Mouse (Mus musculus): ENCODE measurements around the gene Col23a1.

Col23a1 gene

DNA sequence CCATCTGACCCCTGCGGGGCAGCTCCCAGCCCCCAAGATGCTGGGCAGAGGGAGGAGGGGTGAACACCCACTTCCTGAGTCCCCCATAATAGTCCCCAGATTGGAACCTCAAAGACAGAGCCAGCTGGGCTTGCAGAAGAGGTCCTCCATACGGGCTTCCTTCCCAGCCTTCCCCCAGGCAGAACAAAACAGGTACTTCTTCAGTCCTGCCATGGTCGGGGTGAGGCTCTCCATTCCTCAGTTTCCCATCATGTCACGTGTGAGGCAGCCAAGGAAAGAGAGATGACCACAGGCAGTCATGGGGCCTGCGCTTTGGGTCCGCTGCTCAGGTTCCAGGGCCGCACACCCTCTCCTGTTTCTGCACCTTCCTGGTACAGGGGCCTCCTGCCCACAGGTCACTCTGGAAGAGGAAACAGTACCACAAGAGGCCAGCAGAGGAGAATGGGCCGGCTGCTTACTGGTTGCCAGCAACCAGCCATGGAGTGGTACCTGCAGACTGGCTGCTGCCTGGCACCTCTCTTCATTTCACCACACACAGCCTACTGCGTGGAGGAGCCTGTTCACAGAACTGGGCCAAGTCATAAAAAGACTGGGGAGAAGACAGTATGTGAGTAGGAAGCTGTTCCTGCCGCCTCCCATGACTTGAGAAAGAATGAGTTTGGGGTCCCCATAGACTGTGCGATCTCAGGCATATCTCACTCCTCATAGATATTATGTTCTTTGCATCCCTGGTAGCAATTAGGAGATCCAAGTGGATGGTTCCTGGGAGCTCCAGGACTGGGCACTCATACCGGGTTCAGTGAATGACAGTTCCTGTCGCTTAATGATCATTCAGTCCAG, 249.4 kb downstream of the Col23a1 start:
- in situ Hi-C loops (cut with MseI, MboI) = no loop called here

DNA sequence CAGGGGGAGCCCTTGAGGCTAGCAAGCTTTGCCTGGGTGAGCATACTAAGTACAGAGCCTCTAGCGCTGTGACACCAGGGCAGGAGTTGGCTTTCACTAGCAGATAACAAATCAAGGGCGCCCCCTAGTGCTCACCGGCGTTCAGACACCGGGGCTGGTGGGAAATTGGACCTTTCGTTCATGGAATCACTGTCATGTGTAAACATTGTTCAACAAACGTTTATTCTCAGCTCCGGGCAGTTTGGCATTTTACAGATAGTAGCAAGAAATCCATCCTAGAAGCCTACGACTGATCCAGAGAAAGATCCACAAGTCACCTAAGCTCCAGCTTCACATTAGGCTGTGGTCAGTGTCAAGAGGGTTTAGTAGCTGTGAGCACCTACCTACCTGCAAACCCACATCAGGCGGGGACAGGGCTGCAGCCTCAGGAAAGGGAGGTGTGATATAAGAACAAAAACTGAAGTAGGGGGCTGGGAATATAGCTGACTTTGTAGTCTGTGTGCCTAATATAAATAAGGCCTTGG, 250.1 kb downstream of the Col23a1 start:
- in situ Hi-C loops (cut with MseI, MboI) = no loop called here

DNA sequence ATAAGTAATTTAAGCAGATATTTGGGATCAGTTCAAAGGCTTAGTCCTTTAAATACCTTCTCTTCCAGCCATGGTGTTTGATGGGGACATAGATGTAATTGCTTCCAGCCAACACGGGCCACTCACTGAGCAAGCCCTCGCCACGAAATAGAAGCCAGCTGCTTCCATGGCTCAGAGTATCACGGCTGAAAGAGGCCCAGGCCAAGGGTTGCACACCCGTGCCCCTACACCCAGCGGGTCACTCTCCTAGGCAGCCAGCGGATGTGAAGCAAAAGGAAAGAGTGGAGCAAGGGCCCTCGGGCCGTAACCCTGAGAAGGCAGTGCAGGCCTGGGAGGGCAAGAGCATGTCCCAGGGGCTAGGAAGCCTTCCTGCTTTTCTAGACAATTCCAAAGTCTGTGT, 252.7 kb downstream of the Col23a1 start:
- in situ Hi-C loops (cut with MseI, MboI) = no loop called here

- in situ Hi-C loops (cut with MseI, MboI) = no loop called here
Observed at GRCm38 (mm10) chr11:51543487-51544050, 253.8 kb downstream of the Col23a1 start.

DNA sequence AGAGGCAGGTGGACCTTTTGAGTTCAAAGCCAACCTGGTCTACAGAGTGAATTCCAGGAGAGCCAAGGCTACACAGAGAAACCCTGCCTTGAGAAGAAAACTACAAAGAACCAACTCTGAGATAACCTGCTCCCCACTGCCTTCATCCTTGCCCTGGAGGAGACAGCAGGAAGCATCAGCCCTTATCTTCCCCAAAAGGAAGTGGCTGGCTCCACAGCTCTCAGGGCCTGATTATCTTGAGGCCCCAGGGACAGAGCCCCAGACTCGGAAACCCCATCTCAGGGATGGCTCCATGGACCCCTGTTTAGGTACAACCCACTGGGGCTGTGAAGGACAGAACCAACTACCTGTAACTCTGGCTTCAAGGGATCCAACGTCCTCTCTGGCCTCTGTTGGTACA, 254.7 kb downstream of the Col23a1 start:
- in situ Hi-C loops (cut with MseI, MboI) = no loop called here

GRCm38 (mm10) chr11:51545811-51546210, 256.1 kb downstream of the Col23a1 start:
- in situ Hi-C loops (cut with MseI, MboI) = no loop called here

- in situ Hi-C loops (cut with MseI, MboI) = no loop called here
Observed at GRCm38 (mm10) chr11:51551253-51551652, 261.5 kb downstream of the Col23a1 start.

DNA sequence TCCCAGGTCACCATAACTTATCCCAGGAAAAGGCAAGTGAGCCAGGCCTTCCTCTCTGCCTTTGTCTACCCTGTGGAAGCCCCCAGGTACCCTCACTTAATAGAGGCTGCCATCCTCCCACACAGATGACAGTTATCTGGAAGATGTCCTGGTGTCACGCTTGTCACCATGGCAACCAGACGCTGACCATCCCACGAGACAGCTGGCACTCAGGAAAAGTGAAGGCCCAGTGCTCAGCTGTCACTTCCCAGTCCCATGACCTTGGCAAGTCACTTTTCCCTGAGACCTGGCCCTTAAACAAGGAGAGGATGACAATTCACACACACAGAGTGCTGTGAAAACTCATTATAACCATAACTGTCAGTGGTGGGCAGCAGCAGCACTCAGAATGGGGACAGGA, 262.4 kb downstream of the Col23a1 start:
- in situ Hi-C loops (cut with MseI, MboI) = no loop called here

DNA sequence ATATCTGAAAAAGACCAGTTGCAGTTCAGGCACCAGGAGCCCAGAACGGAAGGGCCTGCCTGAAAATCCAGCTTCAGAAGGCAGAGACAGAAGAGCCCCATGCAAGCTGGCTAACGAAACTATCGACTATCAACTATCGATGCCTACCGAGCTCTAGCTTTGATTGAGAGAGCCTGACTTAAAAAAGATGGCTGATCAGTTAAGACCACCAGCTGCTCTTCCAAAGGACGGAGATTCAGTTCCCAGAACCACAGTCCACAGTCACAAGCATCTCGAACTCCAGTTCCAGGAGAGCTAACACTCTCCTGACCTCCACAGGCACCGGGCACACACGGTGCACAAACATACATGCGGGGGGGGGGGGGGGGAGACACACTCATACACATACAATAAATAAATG, 264.9 kb downstream of the Col23a1 start:
- in situ Hi-C loops (cut with MseI, MboI) = no loop called here

GRCm38 (mm10) chr11:51555066-51555465, 265.3 kb downstream of the Col23a1 start:
- in situ Hi-C loops (cut with MseI, MboI) = no loop called here

DNA sequence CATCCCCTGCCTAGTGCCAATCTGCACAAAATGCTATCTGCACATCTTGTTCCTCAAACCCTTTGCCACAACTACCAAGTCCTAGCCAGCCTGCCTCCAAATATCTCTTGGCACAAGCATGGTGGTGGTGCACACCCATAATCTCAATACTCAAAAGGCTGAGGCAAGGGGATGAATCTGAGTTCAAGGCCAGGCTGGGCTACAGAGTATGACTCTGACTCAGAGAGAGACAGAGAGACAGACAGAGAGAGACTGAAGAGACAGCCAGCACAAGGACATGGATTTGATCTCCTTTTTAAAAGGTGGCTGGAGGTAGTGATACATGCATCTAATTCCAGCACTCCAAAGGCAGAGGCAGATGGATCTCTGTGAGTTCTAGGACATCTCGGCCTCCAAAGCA, 273.6 kb downstream of the Col23a1 start:
- in situ Hi-C loops (cut with MseI, MboI) = no loop called here

GRCm38 (mm10) chr11:51565062-51565461, 275.3 kb downstream of the Col23a1 start:
- in situ Hi-C loops (cut with MseI, MboI) = no loop called here

- in situ Hi-C loops (cut with MseI, MboI) = no loop called here
Observed at GRCm38 (mm10) chr11:51565951-51566350, 276.2 kb downstream of the Col23a1 start.

- in situ Hi-C loops (cut with MseI, MboI) = no loop called here
Observed at GRCm38 (mm10) chr11:51568801-51569200, 279.1 kb downstream of the Col23a1 start.

DNA sequence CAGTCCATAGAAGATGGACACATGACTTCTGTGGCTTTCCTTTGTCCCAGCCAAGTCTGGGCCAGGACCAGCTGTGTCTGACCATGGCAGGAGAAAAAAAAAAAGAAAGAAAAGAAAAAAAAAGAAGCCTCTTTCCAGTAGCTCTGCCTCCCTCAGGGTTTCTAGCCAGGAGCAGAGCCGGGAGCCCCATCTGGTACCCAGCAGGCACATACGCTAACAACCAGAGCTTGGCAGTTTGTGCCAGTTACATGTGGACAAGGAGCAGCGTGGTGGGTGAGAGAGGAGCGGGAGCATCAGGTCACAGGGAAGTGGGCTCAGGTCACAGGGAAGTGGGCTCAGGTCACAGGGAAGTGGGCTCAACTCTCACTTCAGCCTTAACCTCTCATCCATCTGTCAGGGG, 286.7 kb downstream of the Col23a1 start:
- in situ Hi-C loops (cut with MseI, MboI) = no loop called here

DNA sequence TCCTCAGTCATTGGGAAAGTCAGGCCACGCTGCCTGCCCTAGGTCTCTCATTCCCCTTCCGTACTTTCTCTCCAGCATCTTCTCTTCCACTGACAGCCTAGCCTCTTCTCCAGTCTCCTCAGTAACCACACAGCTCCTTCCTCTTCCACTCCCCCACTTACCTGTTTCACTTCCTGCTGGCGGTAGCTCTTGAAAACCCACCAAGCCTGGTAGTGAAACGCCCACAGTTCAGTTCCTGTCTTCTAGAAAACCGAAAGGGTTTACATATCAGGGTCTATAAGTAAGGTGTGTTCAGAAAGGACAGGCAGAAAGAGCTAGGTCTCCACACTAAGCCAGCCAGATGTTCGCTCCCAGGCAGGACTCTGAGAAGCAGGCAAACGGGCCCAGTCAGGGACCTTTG, 287.9 kb downstream of the Col23a1 start:
- in situ Hi-C loops (cut with MseI, MboI) = no loop called here

- in situ Hi-C loops (cut with MseI, MboI) = no loop called here
Observed at GRCm38 (mm10) chr11:51579024-51579423, 289.3 kb downstream of the Col23a1 start.

DNA sequence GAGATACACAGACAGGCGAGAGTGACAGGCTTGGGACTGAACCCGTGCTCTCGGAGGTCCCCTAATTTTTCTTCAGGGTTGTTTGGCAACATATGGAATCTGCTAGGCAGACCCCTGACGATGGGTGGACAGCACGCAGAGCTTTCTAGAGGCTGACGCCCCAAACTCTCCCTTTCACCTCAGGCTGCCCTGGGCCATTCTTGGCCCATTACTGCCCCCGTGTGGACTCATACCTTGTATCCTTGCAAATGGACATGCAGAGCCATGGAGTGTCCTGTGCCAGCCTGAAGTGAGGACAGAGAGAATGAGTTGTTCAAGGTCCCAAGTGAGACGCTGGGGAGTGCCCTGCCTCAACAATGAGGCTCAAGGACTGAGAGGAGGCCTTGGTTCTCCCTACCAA, 293.0 kb downstream of the Col23a1 start:
- in situ Hi-C loops (cut with MseI, MboI) = no loop called here

GRCm38 (mm10) chr11:51584057-51584430, 294.3 kb downstream of the Col23a1 start:
- in situ Hi-C loops (cut with MseI, MboI) = no loop called here

DNA sequence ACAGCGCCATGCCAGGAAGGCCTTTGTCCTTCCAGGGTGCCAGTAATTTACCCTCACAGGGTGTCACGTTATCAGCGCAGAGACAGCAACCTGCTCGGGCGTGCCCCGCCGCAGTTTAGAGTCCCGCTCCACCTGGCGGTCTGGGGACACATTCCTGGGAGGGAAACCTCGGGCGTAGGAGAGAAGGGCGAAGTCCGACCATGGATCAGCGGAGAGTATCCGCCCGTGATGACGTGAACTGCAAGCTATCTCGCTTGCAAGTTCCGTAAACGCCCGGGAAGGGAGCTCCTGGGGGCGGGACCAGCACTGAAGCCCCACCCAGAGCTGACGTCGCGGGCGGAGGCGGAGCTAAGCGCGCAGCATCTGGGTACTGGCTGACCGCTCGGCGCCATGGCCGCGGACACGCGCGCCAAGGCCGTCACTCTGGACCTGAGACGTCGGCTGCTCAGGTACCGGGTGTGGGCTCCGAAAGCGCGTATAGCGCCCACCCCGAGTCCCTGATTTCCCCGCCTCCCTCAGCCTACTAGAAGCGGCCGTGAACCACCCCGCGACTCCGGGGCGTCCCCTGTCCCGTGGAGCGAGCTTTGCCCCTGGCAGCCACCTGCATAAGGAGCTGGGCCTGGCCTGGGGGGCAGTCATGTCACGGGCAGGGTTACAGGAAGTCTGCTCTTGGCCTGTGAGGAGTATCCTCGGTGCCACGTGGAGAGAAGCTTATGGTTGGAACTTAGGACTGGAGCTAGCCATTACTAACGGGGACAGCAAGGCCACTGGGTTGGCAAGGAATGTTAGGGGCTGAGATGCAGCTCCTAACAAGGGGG, 294.9 kb downstream of the Col23a1 start, which contains the start of gene Phykpl:
TSS of gene Phykpl (plus strand) at position 327 of the 818 bp plus-strand sequence.
- in situ Hi-C loops (cut with MseI, MboI) = no loop called here

- in situ Hi-C loops (cut with MseI, MboI) = no loop called here
Observed at GRCm38 (mm10) chr11:51585608-51586252, 296.0 kb downstream of the Col23a1 start.

- in situ Hi-C loops (cut with MseI, MboI) = no loop called here
Observed at GRCm38 (mm10) chr11:51586411-51586810, 296.7 kb downstream of the Col23a1 start.

All from mouse trophoblast stem cell (cell line).